ENCODE assay signal across 14 mouse cellular contexts in genomic region chr1:191932286-191932985, GRCm38 (mm10). TPM values are rescaled to one million over a fixed set of nuclear protein-coding genes. Genes with fewer than 3 reads are reported as not detected.
"Had no signal": no experiment of that assay in that cellular context is flagged by ENCODE, and none has a peak within 500 bp of the region (broad histone marks: within the 10 kb centered on the region; RNA-seq: fewer than 3 reads in every experiment).

No protein-coding gene starts in this region.

- H3K27ac ChIP-seq: kidney, postnatal 0 days; layer of hippocampus, adult 2 months; limb, embryonic 13.5 days; liver, embryonic 14.5 days; midbrain, embryonic 15.5 days; stomach, embryonic 15.5 days had no signal

- H3K9ac ChIP-seq: limb, embryonic 13.5 days; liver, embryonic 14.5 days; midbrain, embryonic 15.5 days; stomach, embryonic 15.5 days had no signal

- H3K36me3 ChIP-seq: limb, embryonic 13.5 days; midbrain, embryonic 15.5 days; stomach, embryonic 15.5 days had no signal

- H3K4me3 ChIP-seq: layer of hippocampus, adult 2 months; limb, embryonic 13.5 days; midbrain, embryonic 15.5 days; stomach, embryonic 15.5 days had no signal

- H3K9me3 ChIP-seq: limb, embryonic 13.5 days; midbrain, embryonic 15.5 days; stomach, embryonic 15.5 days had no signal

- ATAC-seq: inflammation-experienced regulatory T-cells, adult 6 months; intestine, postnatal 0 days; midbrain, embryonic 15.5 days had no signal

- DNase-seq: kidney, postnatal 4 days; left cerebral cortex, postnatal 4 days; right cerebral cortex, postnatal 14 days; thymus, adult 2 months; thymus, postnatal 25 days had no signal

- H3K4me2 ChIP-seq: limb, embryonic 13.5 days; midbrain, embryonic 15.5 days; stomach, embryonic 15.5 days had no signal

- H3K27me3 ChIP-seq: limb, embryonic 13.5 days; midbrain, embryonic 15.5 days; stomach, embryonic 15.5 days had no signal

- H3K4me1 ChIP-seq: midbrain, embryonic 15.5 days; stomach, embryonic 15.5 days had no signal

RNA-seq across cellular contexts. Expression of gene Rd3, which starts 44.7 kb away (rescaled TPM):
- total RNA-seq: megakaryocyte-erythroid progenitor cell, adult 5-6 weeks had no signal
